Mouse (Mus musculus) kidney, postnatal 25 days (tissue): Measurements from ENCODE around the gene Nanp.

Experiments used
- DNase-seq, 2 experiments: peaks; one replicate each; pipeline ENCODE4 v3.0.0; 2021; ENCODE audit warnings: mixed read lengths in 2 of 2

Gene Nanp

DNA sequence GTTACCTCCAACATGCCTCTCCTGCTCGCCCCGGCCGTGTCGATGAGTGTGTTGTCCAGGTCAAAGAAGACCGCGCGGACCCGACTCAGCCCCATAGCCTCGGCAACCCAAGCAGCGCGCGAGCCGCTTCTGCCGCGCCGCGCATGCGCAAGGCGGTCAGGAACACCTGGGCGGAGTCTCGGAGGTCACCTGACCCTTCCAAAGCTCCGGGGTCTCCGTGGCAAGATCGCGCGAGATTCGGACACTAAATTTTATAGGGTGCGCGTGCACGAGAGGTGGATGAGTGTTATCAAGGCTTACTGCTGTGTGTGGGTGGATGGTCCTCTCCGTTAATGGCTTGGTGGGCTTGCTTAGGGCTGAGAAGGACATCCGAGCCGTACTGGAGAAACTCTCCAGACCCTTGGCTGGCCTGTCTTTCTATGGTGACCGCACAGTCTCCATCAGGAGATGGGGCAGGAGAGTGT lies at the start of gene Nanp, which contains the start of gene Ninl:
Nanp (minus strand) TSS at position 167 of the 464 bp plus-strand sequence.
Ninl (minus strand) TSS at position 151 of the 464 bp plus-strand sequence.
- DNase-seq = peak; percentile 94 to 96

DNA sequence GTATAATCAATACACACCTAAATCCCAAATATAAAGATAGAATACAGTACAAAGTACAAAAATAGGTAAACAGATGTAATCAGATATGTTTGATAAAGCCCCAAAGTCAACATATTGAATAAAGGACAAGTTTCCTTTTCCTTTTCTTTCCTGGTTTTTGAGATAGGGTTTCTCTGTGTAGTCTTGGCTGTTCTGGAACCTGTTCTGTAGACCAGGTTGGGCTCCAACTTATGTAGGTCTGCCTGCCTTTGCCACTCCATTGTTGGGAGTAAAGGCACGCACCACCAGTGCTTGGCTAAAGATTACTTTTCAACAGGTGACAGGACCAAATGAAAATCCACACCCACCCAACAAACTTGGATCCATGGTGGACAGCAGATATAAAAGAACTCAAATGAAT lies 17.4 kb upstream of the Nanp start:
- no peak for DNase-seq

DNA sequence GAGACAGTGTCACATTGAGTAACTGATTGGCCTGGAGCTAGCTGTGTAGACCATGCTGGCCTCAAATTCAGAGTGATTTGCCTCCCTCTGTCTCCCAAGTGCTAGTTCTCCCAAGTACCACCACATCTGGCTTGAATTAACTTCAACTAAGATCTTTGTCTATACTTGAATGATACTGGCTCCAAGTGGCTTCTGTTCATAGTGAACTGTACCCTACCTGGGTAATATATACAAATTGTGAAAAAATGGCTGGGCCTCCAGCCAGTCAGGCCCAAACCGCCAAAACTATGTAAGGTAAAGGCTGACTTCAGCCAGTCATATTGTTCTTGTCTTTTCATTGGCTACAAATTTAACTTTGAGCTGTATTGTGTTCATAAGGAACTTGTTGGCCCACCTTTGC lies 1.2 kb upstream of the Nanp start:
- no peak for DNase-seq

DNA sequence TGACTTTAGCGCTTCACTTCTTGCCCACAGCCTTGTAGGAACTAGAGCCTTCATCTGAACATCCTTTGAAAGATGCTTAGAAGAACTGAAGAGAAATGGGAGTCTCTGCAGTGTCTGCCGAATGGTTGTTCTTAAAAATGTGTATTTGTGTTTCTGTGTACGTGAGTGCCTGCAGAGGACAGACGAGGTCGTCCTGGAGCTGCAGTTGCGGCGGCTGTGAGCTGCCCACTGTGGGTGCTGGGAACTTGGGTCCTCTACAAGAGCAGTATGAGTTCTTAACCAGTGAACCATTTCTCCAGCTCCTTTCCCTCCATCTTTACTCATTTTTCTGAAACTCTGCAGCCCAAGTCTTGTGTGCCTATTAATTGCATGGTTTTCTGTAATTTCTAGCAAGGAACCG lies 528 bp upstream of the Nanp start:
- DNase-seq = no peak

DNA sequence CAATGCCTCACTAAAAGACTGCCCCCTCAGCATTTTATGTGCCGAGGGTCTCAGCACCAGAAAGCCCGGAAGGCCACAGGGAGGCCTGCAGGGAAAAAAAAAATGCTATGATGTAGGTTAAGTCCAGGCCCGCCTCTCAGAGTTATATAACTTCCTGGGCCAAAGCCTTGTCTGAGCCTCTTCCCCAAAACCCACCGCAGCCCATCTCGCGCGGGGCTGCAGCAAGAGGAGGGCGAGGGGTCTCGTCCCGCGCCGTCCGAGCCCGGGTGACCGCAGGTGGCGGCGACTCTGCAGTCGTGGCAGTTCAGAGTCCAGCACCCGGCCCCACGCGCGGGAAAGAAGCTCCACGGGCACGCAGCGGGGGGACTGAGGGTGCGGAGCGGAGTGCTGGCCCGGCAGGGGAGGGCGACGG lies 381 bp downstream of the Nanp start:
- DNase-seq = no peak

DNA sequence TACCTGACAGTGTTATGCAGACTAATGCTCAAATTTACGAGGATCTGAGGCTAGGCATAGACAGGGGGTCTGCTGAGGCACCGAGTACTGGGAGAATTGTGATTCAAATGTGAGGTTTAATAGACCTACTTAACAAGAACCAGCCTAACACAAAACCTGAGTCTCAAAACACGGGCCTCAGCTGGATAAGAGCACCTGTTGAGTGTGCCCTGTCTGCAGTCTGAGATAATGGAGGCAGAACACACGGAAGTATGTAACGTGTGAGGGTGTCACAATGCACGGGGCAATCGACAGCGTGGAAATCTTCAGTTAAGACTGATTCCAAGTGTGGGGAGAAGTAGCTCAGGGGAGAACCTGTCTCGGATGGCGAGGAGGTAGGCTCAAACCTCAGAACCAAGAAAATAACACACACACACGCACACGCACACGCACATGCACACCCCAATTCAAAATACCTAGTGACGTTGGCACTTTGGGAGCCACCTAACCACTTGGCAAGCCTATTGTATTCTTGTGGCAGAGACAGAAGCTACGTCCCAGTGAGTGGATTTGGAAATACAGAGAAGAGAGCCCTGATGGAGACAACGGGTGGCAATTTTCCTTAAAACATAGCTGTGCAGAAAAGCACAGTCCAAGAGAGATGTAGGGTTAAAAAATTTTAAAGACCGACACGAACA lies 1.2 kb downstream of the Nanp start:
- no peak for DNase-seq

DNA sequence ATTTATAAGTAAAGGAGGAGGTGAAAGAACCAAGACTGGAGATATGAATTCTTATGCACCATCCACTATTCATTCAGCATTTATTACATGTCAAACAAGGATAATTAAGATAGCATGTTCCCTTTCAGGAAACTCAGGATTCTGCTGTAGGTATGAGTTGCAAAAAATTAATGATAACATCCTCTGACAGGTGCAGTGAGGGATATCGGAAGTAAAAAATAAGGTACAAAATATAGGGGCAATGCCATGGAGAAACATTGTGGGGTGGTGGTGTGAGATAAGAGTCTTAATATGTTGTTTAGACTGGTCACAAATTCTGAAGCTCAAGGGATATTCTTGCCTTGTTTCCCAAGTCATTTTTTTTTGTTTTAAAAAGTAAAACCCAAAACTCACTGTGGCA lies 1.9 kb downstream of the Nanp start:
- no peak for DNase-seq

DNA sequence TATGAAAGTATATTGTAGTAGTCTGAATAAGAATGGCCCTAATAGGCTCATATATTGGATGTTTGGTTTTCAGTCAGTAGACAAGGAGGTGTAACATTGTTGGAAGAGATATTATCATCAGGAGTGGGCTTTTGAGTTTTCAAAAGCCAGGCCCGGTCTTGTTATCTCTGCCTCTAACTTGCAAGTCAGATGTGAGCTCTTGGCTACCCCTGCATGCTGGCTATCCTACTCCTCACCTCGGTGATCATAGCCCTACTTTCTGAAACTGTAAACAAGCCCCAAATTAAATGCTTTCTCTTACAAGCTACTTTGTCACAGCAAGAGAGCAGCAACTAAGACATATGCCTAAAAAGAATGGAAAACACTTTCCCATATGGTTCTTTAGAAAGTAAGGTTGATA lies 2.5 kb downstream of the Nanp start:
- DNase-seq = no peak

DNA sequence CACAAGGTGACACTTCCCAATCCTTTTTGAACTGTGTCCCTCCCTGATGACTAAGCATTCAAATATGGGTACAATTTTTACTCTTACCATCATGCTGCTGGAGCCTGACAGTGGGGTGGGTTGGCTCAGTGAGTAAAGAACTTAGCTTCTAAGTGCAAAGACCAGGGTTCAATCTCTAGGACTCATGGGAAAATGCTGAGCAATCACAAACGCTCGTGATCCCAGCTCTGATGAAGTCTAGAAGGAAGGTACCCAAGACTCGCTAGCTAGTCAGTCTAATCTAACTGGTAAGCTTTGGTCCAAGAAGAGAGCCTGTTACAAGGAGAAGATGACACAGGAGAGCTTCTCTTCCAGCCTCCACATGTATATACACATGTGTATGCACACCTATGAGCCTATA lies 4.8 kb downstream of the Nanp start:
- DNase-seq = no peak

DNA sequence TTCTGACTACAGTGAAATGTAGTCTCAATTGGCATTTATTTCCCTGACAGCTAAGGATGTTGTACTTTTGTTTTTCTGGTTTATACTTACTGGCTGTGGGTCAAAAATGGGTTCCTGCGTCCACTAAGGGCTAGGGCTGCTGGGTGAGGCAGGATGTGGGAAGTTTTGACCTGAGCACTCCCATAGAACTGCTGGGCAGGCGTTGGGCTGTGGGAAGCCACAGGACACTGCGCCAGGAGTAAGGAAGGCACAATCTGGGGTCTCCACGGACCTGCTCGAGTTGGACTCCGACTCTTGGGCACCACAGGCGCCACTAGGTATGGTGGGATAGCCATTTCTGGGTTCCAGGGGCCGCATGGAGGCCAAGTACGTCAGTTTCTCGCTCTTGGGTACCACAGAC lies 18.0 kb downstream of the Nanp start:
- DNase-seq = no peak

DNA sequence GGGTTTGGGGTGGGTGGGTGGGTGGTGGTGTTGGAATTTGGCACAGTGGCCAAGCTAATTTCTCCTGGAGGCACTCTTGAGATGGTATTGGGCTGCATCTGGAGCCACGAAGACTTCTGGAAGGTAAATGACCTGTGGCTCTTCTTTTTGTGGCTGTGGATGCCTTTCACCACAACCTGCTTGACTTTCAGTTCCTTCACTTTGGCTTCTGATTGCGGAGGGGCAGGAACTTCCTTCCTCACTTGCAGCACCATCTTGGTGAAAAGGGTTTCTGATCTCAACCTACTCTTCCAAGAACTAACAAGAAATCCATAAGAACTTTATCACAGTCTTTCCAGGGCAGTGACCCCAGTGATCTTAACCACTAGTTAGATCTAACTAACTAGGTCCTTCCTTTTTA lies 23.9 kb downstream of the Nanp start:
- DNase-seq = no peak

DNA sequence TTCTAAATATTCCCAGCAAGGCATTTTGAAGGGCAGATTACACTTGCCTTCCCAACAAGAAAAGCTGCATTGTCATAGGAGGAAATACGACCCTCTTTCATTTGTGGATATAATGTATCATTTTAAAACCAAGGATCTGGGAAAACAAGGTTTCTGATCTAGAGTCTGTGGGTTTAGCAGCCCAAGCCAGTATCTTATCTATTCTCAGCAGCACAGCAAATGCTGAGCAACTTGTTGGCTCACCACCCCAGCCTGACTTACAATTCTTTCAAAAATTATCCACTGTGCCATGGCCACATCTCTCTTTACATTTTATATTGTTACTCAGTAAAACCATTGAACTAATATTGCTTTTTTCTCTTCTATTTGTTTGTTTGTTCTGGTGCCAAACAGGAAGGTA lies 27.9 kb downstream of the Nanp start:
- no peak for DNase-seq

DNA sequence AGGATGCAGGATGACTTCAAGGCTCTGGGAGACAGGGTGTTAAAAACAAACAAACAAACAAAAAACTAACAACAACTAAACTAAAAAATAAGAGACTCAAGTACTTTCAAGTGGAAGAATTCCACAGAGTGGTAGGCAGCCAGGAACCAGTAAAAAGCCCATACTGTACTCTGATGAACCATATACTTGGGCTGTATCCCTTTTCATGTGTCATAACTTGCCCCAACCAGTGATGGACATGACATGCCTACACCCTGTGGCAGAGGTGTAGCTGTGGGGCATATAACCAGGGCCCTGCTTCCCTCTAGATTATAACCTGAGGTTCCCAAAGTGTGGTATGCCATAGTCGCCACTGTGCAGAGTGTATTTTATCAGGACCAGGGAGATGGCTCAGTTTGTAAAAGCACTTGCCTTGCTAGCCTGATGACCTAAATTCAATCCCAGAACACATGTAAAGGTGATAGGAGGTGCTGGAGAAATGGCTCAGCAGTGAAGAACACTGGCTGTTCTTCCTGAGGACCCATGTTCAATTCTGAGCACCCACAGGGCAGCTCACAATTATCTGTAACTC lies 29.6 kb downstream of the Nanp start:
- DNase-seq = no peak

DNA sequence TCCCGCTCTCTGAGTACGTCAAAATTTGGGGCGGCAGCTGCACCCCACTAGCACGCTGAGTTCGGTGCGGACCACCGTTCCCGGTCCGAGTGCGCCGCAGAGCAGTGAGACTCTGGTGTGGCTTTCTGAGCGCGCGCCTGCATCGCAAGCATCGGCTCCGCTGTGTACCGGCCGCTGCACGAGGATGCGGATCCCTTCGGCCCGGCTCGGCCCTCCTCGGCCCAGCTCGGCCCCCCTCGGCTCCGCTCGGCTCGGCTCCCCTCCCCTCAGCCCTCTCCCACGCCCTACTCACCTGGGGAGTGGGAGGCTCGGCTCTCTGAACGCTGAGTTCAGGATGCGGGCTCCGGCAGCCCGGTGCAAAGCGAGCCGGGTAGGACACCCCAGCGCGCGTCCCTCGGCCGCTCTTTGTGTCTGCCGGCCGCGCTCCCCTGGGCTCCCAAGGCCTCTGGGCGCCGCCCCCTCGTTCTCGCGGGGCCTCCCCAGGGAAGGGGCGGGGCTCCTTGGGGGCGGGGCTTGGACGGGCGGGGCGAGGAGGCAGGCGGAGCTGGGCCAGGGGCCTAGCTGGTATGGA lies 30.2 kb downstream of the Nanp start:
- DNase-seq = peak; percentile 70 to 85

DNA sequence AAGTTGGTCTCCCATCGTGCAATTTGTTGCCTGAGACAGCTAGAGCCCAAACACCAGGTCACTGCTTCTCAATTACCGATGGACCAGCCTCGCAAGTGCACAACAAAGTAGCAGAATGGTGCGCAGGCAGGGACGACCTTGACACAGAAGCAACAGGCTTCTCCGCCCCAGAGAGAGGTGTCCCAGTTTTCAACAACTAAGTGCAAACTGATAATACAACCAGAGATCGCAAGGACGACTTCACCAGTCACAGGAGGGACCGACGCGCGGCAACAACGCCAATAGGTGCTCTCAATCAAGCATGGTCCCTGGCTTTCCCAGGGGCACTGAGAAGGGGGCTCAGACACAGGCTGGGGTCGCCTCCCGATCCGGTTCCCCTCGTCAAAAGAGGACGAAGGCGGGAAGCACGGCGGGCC lies 30.7 kb downstream of the Nanp start:
- no peak for DNase-seq

DNA sequence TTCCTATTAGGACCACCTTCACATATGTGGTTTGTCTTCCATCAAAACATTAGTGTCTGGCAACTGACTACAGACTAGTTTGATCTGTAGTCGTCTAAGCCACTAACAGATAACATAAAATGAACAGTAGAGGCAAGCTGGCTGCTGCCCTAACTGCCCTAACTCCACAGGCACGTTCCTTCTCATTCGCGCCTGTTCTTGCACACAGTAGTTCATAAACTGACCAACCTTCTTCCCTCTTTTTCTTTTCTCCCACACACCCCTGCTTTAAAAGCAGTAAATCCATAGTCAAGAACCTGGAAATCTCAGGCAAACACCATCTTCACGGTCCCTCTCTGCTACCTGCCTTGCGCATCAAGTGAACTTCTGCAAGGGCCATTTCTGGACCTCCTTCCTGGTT lies 31.2 kb downstream of the Nanp start:
- DNase-seq = no peak

DNA sequence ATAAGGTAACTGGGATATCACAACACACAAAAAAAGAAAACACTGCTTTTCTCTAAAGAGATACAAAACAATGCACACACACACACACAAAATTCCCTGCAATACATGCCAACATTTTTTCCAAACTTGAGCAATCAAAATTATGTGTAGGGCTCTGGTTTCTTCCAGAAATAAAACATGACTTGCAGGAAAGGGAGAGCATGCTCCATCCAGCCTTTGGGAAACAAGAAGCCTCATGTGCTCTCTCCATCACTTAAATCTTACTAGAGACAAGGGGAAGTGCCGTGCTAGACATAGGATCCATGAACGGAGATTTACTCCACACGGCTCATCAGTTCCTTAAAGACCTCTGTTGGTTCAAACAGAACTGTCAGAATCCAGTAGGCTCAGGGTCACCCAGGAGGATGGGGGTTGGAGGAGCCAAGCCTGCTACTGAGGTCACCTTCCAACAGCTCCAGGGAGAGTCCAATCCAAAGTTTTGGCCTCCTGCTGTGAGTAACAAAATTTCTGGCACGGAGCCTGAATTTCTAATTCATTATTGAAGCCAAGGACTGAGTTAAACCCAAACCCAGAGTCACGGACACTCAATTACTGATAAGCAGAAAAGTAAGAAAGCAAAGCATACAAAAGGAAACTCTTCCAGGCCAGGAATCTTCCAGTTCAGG lies 32.8 kb downstream of the Nanp start:
- peak; percentile 70 to 83 for DNase-seq

DNA sequence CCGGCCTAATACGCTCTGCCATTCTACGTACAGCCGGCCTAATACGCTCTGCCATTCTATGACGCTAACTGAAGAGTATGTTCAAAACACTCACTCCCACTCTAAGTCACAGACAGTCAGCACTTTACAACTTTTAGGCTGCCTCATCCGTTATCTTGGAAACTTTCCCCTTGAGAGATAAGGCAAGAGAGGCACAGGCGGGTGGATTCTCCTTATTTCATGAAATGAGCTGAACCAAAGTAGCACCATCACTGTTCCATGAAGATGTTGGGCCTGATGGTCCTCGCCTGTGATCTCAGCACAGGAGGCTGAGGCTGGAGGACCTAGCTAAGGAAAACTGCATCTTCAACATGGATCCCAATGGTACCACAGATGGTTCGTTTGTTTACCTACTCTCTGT lies 34.8 kb downstream of the Nanp start:
- no peak for DNase-seq

DNA sequence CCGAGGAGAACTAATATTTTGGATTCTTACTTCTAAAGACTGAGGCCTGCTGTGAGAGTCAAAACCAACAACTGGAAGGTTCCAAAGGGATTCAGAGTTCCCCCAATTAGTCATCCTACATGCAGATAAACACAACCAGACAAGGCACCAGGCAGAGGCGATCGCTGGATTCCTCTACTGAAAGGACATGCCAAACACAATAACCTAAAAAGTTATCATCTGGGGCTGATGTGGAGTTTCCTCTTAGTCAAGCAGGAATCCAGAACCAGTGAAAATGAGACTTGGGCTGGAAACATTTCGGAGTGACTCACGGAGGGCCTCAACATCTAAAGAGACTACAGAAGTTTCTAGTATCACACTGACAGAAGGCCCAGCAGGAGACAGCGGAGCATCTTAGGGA lies 35.4 kb downstream of the Nanp start:
- no peak for DNase-seq

DNA sequence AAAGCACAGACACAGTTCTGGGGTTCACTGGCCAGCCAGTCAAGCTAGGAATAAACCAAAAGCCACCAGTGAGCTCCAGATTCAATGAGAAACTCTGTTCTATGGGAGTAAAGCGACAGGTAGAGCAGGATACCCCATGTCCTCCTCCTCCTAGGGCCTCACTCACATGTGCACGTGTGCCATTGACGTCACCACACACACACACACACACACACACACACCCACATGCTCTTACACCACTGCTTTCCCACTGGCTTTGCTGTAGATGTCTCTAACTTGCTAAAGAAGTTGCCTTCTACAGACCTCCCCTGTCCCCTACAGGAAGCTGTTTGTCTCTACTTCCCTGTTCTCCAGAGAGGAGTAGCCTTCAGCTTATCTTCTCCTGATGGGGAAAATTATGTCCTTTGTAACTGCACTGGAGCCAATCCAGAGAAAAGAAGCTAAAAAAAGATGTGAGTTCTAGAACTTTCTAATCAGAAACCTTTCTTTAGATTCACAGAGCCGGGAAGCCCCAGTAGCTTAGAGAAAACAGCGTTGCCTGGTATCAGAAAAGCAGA lies 37.5 kb downstream of the Nanp start:
- no peak for DNase-seq

DNA sequence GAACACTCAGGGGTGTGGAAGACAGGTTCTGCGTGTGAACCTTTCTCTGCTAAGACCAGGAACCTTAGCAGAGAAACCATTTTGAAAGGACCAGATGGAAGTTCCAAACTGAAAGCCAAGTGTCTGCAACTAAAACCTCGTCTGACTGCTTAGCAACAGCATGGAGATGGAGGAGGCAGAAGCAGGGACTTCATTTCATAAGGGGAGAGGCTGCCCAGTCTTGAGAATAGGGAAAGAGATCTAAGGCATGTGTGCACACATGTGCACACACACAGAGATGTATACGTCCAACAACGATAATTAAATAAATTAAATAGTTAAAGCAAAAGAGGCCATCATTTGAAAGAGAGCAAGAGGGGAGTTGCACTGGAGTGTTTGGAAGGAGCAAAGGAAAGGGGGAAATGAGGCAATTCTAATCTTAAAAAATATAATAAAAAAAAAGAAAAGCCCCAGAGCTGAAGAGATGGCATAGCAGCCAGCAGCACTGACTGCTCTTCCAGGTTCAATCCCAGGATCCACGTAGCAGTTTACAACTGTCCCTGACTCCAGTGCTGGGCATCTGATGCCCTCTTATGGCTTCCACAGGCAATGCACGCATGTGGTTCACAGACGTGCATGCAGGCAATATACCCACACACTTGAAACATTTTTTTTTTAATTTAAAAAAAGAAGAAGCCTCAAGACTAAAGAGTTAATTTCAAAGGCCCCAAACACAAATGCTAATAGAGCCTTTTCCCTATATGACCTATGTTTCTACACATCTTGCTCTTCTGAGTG lies 38.6 kb downstream of the Nanp start:
- peak; percentile 69 to 70 for DNase-seq

DNA sequence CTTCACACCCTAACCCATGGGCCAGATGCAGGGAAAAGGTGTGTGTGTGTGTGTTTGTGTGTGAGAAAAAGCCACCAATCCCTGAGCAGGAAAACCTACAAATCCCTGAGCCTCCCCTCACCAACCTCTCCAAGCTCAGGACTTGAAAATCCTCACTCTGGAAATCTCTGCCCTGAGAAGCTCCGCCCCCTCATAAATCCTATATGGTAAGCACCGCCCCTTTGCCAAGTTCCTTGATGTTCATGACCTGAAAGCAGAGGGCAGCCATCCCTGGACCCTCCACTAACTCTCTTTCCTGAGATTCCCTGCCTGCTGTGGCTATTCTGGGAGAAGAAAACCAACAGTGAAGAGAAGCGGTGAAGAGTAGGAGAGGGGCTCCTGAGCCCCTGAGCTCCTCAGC lies 40.2 kb downstream of the Nanp start:
- no peak for DNase-seq

DNA sequence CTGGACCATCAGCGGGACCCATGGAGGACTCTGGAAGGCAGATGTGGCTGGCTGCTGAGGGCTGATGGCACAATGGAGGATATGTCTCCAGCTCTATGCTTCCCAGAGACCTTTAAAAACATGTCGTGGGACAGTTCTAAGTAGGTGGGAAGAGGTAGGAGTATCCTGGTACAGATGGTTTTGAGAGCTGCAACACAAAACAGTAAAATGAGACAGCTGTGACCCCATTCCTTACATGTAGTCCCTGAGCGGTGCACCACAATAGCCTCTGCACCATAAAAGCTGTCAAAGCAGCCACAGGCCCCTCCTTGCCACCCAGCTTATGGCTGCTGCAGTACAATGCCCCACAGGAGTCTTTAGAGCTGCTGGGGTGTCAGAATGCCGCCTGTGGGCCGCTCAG lies 41.6 kb downstream of the Nanp start:
- DNase-seq = no peak
